Mouse (Mus musculus) intestine, embryonic 15.5 days (tissue): ENCODE data around the gene Cubn. TPM values are rescaled to one million over a fixed set of nuclear protein-coding genes. Genes with fewer than 3 reads are reported as not detected.

ENCODE experiments used
- ATAC-seq: fragments of 200-750 bp; cut with Nextera tagmentation; 2 replicates; pipeline ENCODE4 v1.8.0; 2017; ENCODE audit warnings: moderate TSS enrichment, moderate library complexity
- H3K27ac ChIP-seq: fragments of 300-500 bp; sonication (generic); 2 replicates; pipeline ENCODE4 v1.5.1; 2015; ENCODE audit warnings: mild to moderate bottlenecking, inconsistent platforms
- H3K27me3 ChIP-seq: fragments of 300-500 bp; sonication (generic); replicated peaks from 2 replicates; pipeline ENCODE4 v1.6.1; 2015; ENCODE audit warnings: inconsistent platforms
- H3K36me3 ChIP-seq: fragments of 300-500 bp; sonication (generic); 2 replicates; pipeline ENCODE4 v1.6.1; 2015; ENCODE audit warnings: inconsistent platforms
- H3K4me1 ChIP-seq: fragments of 300-500 bp; sonication (generic); replicated peaks from 2 replicates; pipeline ENCODE4 v1.6.1; 2015; ENCODE audit warnings: inconsistent platforms
- H3K4me2 ChIP-seq: fragments of 300-500 bp; sonication (generic); replicated peaks from 2 replicates; pipeline ENCODE4 v1.6.1; 2015; ENCODE audit warnings: mild to moderate bottlenecking, inconsistent platforms
- H3K4me3 ChIP-seq: fragments of 300-500 bp; sonication (generic); replicated peaks from 2 replicates; pipeline ENCODE4 v1.5.1; 2015; ENCODE audit warnings: inconsistent platforms
- H3K9ac ChIP-seq: fragments of 300-500 bp; sonication (generic); 2 replicates; pipeline ENCODE4 v1.6.1; 2015; ENCODE audit warnings: inconsistent platforms
- H3K9me3 ChIP-seq: fragments of 300-500 bp; sonication (generic); 2 replicates; pipeline ENCODE4 v1.6.1; 2016; ENCODE audit warnings: inconsistent platforms
- WGBS: fragments of 180-500 bp; shearing (Covaris S2); methylation state at CpG from one replicate; pipeline ENCODE4 v1.1.7; 2015; 5-methylcytosine and 5-hydroxymethylcytosine counted together
- polyA plus RNA-seq: library from polyadenylated mRNA; unstranded; fragments of >200 nt; fragmentation: Nextera tagmentation; extraction: Ambion mirVana; gene quantifications from 2 replicates; pipeline ENCODE4 v1.2.1, GENCODE M21; 2015

The Cubn gene
- polyA plus RNA-seq, 1 experiment from 2014 or later: 7.3 TPM

DNA sequence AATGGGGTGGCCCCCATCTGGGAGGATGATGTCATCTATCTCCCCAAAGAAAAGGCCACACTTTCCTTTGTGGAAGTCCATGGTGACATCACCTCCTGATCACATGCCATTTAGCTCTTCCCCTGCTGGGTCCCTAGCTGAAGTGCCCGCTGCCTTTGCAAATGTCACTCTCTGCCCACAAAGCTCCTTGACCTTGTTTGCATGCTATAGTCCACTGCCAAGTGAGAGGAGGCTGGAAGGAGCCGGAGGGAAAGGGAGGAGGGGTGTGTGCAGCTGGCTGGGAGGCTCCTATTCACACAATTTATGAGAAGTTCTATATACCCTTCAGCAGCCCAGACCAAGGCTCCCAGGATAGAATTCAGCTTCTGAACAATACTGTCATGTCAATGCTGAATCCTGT, 92.7 kb downstream of the Cubn start:
- no peak overlapping the region for H3K27ac ChIP-seq
- no peaks in the 10 kb centered on the region for H3K4me1 ChIP-seq
- no peak overlapping the region for H3K4me3 ChIP-seq
- ATAC-seq: no peak; the same call in 1 of the 2 replicates
- H3K9me3 ChIP-seq: no peaks in the 10 kb centered on the region
- H3K27me3 ChIP-seq: no peaks in the 10 kb centered on the region
- no peaks in the 10 kb centered on the region for H3K36me3 ChIP-seq
- H3K9ac ChIP-seq: no peak overlapping the region
- H3K4me2 ChIP-seq: no peak overlapping the region
- WGBS: 30% methylated on average over 2 of the region's 2 CpGs

DNA sequence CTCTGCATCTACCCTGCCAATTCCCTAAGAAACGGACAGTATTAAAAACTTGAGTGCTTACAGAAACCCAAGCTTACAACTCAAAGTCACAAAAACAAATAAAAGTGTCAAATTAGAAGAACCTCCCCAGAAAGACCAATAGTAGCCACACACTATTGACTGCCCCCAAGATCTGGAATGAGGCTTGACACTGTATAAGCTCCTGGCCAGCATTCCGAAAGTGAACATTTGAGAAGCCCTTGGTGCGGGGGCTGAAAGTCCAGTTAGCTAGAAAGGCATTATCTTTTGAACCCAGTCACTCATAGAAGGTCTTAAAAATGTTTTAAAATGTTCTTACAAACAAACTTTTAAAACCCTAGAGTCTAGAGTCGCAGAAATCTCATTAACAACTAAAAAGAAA, 93.1 kb downstream of the Cubn start:
- Histone ChIP-seq H3K27ac (no peak overlapping the region), H3K4me3 (no peak overlapping the region), H3K27me3 (no peaks in the 10 kb centered on the region), H3K4me2 (no peak overlapping the region), H3K4me1 (no peaks in the 10 kb centered on the region), H3K36me3 (no peaks in the 10 kb centered on the region), H3K9me3 (no peaks in the 10 kb centered on the region), H3K9ac (no peak overlapping the region)
- WGBS: 63% methylated on average over 4 of the region's 4 CpGs
- ATAC-seq: no peak

DNA sequence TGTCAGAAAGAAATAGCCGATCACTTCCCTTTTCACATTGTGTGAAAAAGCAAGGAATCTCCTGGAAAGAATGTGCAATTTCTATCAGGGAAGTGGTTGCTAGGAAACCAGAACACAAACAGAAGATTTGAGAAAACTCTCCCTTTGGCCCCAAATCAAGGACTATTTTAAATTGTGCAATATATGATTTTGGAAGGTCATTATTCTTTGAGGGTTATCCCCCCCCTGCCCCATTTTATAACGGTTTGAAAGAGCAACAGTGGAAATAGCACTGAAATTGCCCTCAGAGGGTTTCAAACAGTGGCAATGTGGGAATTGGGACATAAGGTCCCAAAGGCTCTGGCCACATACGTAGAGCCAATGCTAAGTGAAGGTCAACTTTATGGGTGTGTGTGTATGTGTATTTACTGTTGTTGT, 95.5 kb downstream of the Cubn start:
- WGBS: 32% methylated on average over 3 of the region's 3 CpGs

DNA sequence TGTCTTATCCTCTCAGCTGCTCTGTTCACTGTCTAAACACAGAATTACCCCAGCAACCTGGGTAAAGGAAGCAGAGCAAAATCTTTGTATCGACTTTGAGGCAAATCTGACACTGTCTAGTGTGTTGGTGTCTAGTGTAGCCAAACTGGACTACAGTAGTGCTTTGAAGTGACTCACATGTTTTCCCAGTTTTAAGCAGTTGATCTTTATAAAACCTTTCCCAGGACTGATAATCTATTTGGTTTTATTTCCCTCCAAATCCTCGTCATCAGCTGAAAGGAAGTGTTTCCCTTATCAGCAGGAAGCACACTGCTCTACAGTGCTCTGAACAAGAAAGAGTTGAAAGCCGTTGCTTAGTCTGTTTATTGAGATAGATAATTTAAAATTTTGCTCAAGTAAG, 100.6 kb downstream of the Cubn start:
- Histone ChIP-seq H3K4me3 (no peak overlapping the region), H3K9me3 (no peaks in the 10 kb centered on the region), H3K36me3 (no peaks in the 10 kb centered on the region), H3K4me1 (no peaks in the 10 kb centered on the region), H3K4me2 (no peak overlapping the region), H3K27ac (no peak overlapping the region), H3K27me3 (no peaks in the 10 kb centered on the region), H3K9ac (no peak overlapping the region)
- ATAC-seq: no peak
- WGBS: 39% methylated on average over 3 of the region's 3 CpGs

More for the DNA sequence above, 95.5 kb downstream of the Cubn start:
- Histone ChIP-seq H3K36me3 (no peaks in the 10 kb centered on the region), H3K9ac (no peak overlapping the region), H3K27me3 (no peaks in the 10 kb centered on the region), H3K9me3 (no peaks in the 10 kb centered on the region), H3K4me3 (no peak overlapping the region), H3K4me1 (no peaks in the 10 kb centered on the region), H3K4me2 (no peak overlapping the region), H3K27ac (no peak overlapping the region)
- no peak for ATAC-seq

DNA sequence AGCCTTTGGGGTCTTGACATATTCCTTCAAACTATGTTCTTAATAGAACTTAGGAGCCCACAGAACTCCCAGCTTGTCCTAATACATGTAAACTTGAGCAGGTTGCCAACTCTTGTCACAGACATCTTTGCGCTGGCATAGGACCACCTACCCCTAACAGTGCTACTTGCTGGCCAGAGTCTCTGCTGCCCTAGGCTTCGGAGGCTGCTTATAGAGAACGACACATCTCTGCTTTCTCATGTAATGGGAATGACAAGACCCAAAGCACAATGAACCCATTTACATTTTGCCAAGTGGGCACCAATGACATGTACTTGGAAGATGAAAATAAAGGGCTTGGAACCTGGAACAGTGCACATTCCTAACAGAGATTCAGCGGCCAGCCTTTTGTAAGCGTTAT, 105.0 kb downstream of the Cubn start:
- no peak overlapping the region for H3K9ac ChIP-seq
- no peak overlapping the region for H3K4me2 ChIP-seq
- peaks cover 3% of the 10 kb centered on the region; the same call in 1 of the 2 replicates for H3K4me1 ChIP-seq
- no peak for ATAC-seq
- WGBS: 91% methylated on average over 5 of the region's 5 CpGs
- H3K27me3 ChIP-seq: no peaks in the 10 kb centered on the region
- H3K27ac ChIP-seq: no peak overlapping the region
- H3K36me3 ChIP-seq: no peaks in the 10 kb centered on the region
- H3K9me3 ChIP-seq: no peaks in the 10 kb centered on the region
- H3K4me3 ChIP-seq: no peak overlapping the region

DNA sequence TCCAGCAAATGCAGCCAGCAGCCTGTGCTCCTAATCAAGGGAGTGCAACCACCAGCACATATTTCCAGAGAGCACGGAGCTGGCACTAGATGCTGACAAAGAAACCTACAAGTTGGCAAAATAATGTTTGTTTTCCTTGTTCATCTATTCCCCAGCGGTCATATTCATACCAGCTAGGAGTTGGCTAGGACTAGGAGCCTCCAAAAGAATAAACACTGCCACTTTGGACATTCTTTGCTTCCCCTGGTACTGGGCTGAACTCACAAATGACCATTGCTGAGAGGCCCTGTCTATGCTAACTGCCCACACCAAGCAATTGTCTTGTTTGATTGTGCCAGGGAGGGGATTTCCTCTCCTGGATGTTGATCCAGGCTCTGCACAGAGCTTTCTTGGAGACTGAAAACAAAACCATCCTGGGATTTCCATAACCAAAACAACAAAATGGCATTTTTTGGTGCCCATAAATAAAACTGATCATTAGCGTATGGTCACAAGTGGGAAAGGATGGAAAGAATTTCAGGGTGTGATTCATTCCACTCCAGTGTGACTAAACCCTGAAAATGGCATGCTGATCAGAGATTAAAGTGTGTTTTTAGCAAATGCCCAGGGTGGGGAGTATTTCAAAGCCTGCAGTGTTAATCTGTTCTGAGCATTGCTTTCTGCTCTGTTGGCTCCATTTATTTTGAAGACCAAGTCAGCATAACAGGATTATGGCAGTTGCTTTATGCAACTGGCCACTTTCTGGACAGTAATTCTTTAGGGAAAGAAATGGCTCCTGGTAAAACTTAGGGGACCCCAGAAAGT, 105.9 kb downstream of the Cubn start:
- no peak for ATAC-seq
- 55% methylated on average over 3 of the region's 3 CpGs for WGBS
- Histone ChIP-seq H3K4me3 (no peak overlapping the region), H3K4me1 (peaks cover 3% of the 10 kb centered on the region; the same call in 1 of the 2 replicates), H3K9ac (no peak overlapping the region), H3K36me3 (no peaks in the 10 kb centered on the region), H3K27ac (peak overlapping the region; percentile 54; the same call in 1 of the 2 replicates), H3K9me3 (no peaks in the 10 kb centered on the region), H3K4me2 (no peak overlapping the region), H3K27me3 (no peaks in the 10 kb centered on the region)

DNA sequence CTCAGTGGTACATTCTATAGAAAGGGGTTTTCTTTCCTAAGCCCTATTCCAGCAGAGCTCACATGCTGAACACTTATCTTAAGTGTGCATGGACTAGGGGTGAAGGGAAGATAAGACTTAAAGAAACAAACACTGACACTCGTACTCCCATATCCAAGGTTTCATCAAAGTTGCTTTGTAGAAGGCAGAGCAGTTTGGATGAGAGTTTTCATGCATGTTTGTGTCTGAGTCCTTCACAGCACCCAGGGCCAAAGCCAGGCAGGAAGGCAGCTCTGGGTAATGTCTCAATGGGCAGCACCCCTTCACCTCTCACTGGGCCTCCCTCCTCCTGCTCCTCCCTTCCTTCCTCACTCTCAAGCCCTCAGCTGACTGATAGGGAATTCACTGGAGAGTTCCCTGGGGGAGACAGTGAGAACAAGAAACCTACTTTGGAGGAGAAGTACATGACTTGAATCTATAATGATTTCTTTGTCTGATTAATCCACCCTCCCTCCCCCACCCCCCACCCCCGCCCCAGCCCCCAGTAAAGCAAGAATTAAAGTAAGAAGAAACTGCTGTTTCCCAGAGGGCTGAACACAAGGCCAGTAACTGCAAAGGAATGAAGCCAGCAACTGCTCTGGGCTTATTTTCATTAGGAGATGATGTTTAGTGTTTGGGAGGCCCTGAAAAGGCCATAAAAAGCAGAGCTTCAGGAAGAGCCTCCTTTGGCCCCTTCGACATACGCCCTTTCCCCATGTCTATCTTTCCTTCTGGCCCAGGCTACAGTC, 106.7 kb downstream of the Cubn start:
- WGBS: 35% methylated on average over 4 of the region's 4 CpGs
- H3K27me3 ChIP-seq: no peaks in the 10 kb centered on the region

DNA sequence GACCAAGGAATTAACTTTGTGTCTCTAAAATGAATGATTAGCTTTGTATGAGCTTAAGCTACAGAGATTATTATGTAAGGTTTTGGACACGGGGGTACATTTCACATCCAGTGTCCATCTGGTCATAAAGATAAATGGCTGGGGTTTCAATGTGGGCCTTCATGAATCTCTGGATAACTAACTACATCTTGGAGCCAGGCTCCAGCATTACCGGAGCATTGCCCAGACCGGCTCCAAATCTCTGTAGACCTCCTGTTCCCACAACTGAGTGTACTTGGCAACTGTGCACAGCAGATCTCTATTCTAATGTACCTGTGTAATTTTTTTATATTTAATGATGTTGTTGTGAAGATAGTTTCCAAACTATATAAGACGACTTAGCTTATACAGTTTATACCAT, 115.4 kb downstream of the Cubn start:
- no peaks in the 10 kb centered on the region for H3K36me3 ChIP-seq
- H3K27me3 ChIP-seq: no peaks in the 10 kb centered on the region
- WGBS: 78% methylated on average over 4 of the region's 4 CpGs
- no peak for ATAC-seq
- H3K9me3 ChIP-seq: no peaks in the 10 kb centered on the region
- H3K4me3 ChIP-seq: no peak overlapping the region
- H3K9ac ChIP-seq: no peak overlapping the region
- H3K4me2 ChIP-seq: no peak overlapping the region
- H3K4me1 ChIP-seq: peaks cover 11% of the 10 kb centered on the region
- no peak overlapping the region for H3K27ac ChIP-seq

More for the DNA sequence above, 106.7 kb downstream of the Cubn start:
- Histone ChIP-seq H3K4me3 (no peak overlapping the region), H3K4me1 (peaks cover 3% of the 10 kb centered on the region; the same call in 1 of the 2 replicates), H3K9me3 (no peaks in the 10 kb centered on the region), H3K9ac (no peak overlapping the region), H3K36me3 (no peaks in the 10 kb centered on the region), H3K4me2 (no peak overlapping the region), H3K27ac (peak overlapping the region; percentile 54; the same call in 1 of the 2 replicates)
- ATAC-seq: peak; percentile 82

DNA sequence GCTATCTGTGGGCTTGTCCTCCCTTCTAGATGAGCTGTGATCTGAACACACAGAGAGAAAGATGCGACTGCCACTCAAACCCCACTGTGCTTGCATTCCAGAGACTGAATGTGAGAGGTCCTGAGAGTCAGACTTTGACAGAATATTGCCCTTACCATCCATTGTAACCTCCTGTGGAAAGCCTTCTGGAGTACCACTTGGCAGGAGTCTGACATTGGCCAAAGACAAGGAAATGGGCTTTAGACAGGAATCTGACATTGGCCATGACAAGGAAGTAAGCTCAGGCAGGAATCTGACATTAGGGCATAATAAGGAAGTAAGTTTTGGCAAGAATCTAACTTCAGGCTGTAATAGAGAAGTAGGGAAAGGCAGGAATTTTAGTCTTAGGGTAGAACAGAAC, 118.3 kb downstream of the Cubn start:
- no peak overlapping the region for H3K9ac ChIP-seq
- H3K36me3 ChIP-seq: no peaks in the 10 kb centered on the region
- peaks cover 11% of the 10 kb centered on the region for H3K4me1 ChIP-seq
- H3K9me3 ChIP-seq: no peaks in the 10 kb centered on the region
- no peaks in the 10 kb centered on the region for H3K27me3 ChIP-seq
- WGBS: 71% methylated on average over 1 of the region's 1 CpGs
- ATAC-seq: no peak
- H3K4me2 ChIP-seq: no peak overlapping the region
- H3K27ac ChIP-seq: 0 out of 2 replicates have a peak overlapping the region, but pooled peaks have one; percentile 67
- no peak overlapping the region for H3K4me3 ChIP-seq

DNA sequence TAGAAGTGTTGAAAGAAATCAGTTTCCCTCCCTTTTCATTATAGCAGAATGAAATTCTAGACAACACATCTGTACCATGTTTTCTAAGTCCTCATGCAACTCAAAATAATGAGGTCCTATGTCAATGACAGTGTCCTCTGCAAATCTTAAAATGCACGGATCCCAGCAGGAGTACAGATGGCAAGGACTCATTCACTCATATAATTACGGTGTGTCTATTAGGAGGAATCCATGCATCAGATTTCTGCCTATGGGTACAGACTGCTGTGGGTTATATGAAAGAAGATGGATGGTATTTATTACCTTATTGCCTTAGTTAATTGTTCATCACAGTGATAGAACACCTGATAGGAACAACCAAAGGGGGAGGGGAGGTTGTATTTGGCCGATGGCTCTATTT, 118.8 kb downstream of the Cubn start:
- Histone ChIP-seq H3K4me3 (no peak overlapping the region), H3K4me1 (peaks cover 11% of the 10 kb centered on the region), H3K27me3 (no peaks in the 10 kb centered on the region), H3K9me3 (no peaks in the 10 kb centered on the region), H3K4me2 (no peak overlapping the region), H3K27ac (peak overlapping the region; percentile 67), H3K36me3 (no peaks in the 10 kb centered on the region), H3K9ac (no peak overlapping the region)
- 41% methylated on average over 3 of the region's 3 CpGs for WGBS
- peak; percentile 6; the same call in 1 of the 2 replicates for ATAC-seq

DNA sequence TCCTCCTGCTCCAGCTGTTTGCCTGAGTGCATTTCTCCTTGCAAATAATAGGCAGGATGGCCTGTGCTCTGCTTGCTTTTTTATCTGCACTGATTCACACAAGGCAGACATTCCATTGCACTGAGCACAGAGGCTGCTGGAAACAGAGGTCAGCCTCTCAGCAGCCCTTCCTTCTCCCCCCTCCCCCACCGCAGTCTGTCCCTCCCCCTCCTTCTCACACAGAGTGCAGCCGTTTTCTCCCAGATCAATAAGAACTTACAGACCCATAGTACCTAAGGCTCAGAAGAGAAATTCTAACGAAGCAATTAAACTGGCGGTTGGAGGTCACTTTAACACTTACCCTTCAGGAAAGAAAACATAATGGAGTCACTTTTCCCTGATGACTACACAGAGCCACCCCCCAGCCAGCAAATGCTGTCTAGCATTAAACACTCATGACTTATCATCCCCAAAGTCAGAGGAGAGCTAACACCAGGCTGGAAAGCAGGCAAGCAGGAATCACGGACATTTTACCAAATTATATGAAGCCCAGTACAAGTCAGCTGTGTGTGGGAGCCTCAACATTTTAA, 119.3 kb downstream of the Cubn start:
- Histone ChIP-seq H3K27ac (peak overlapping the region; percentile 67), H3K36me3 (no peaks in the 10 kb centered on the region), H3K4me2 (peak overlapping the region; percentile 22; the same call in 1 of the 2 replicates), H3K9me3 (no peaks in the 10 kb centered on the region), H3K4me3 (no peak overlapping the region), H3K4me1 (peaks cover 11% of the 10 kb centered on the region), H3K9ac (no peak overlapping the region), H3K27me3 (no peaks in the 10 kb centered on the region)
- WGBS: 6% methylated on average over 5 of the region's 5 CpGs
- ATAC-seq: peak; percentile 96

DNA sequence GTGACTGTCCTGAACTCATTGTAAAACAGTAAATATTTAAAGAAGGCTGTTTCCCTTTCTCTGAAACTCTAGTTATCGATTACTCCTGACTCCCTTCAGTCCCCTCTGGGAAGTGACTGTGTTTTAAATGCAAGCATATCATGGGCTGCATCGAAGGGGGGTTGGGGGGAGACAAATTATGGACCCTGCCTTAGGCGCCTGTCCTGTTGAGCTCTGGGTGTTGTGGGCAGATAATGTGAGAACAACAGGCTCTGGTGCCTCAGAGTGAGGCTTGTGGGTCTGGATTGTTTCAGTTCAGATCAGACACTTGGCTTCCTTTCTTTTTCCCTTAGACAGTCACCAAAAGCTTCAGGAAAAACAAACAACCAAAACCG, 119.8 kb downstream of the Cubn start:
- H3K27me3 ChIP-seq: no peaks in the 10 kb centered on the region
- no peak overlapping the region for H3K9ac ChIP-seq
- H3K27ac ChIP-seq: peak overlapping the region; percentile 83
- no peaks in the 10 kb centered on the region for H3K36me3 ChIP-seq
- H3K4me3 ChIP-seq: no peak overlapping the region
- H3K4me2 ChIP-seq: no peak overlapping the region
- WGBS: under 1% methylated on average over 4 of the region's 4 CpGs
- peak; percentile 79 for ATAC-seq
- peaks cover 11% of the 10 kb centered on the region for H3K4me1 ChIP-seq
- no peaks in the 10 kb centered on the region for H3K9me3 ChIP-seq
